Mouse (Mus musculus): ENCODE results near the gene Prdm5.
A peak's percentile ranks its signal among the peaks of the same experiment; 100 is the strongest.

Gene Prdm5

GRCm38 (mm10) chr6:65935566-65936281 is 156.9 kb downstream of the Prdm5 start:
- DNase-seq = no peak

GRCm38 (mm10) chr6:65950492-65950891 is 171.7 kb downstream of the Prdm5 start:
- DNase-seq = peak; percentile 2

- DNase-seq = no peak
Measured at GRCm38 (mm10) chr6:65952309-65952708, 173.5 kb downstream of the Prdm5 start, which contains the start of gene 4930544G11Rik. Gene 4930544G11Rik (plus strand): TSS chr6:65952609.

GRCm38 (mm10) chr6:65969386-65970111 is 190.8 kb downstream of the Prdm5 start:
- DNase-seq = peak; percentile 11

- DNase-seq = no peak
Measured at GRCm38 (mm10) chr6:65970410-65970809, 191.6 kb downstream of the Prdm5 start.
